Mouse (Mus musculus) kidney, adult 9 months (tissue): ENCODE measurements around the gene Gm29427.
A peak's percentile ranks its signal among the peaks of the same experiment; 100 is the strongest.

ENCODE experiments used
- DNase-seq: peaks from one replicate; pipeline ENCODE4 v3.0.0; 2022

Gene Gm29427

DNA sequence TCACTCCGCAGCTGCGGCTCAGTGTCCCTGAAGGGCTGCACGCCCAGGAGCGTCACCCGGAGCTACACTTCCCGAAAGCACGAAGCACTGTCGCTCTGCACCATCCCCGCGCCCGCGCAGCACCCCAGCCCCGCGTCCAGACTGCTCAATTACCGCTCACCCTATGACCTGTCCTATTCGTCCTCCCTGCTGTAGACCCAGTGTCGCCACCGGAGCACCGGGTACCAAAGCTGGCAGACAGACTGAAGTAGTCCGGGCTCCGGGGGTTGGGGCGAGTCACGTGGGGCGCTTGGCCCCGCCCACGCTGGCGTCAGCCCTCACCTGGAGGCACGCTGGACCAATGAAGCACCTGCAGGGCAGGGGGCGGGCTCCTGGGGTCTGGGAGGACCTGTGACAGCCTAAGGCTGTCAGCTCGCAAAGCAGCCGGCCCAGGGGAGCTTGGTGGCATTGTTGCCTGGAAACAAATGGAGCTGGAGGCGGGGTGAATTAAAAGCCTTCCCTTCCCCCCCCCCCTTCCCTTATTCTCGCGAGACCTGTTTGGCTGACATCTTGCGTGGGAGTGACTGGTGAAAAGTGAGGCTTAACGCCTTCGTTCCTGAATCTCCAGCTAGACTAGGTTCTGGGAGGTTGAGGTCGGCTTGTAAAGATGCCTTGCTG is at the start of gene Gm29427:
Gene Gm29427 (minus strand): TSS at position 239 of the 657 bp plus-strand sequence.
- DNase-seq: peak; percentile 98

DNA sequence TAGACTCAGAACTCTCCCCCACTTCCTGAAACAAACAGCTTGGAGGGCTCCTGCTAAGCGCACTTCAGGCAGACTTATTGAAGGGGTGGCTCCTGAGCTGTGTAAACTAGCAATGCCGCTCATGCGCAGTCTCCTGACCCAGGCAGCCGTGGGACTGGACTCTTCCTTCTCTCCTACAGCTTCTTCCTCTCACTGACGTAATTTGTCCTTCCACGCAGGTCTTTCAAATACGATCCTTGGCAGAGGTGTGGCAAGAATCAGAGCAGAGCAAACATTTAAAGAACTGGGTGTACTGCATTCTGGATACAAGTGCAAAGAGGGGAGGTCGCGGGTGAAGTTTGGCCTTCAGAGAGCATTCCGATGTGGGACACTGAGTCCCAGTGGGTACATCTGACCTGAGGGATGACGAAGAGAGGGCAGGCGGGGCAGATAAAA is 48.4 kb upstream of the Gm29427 start:
- DNase-seq: no peak

DNA sequence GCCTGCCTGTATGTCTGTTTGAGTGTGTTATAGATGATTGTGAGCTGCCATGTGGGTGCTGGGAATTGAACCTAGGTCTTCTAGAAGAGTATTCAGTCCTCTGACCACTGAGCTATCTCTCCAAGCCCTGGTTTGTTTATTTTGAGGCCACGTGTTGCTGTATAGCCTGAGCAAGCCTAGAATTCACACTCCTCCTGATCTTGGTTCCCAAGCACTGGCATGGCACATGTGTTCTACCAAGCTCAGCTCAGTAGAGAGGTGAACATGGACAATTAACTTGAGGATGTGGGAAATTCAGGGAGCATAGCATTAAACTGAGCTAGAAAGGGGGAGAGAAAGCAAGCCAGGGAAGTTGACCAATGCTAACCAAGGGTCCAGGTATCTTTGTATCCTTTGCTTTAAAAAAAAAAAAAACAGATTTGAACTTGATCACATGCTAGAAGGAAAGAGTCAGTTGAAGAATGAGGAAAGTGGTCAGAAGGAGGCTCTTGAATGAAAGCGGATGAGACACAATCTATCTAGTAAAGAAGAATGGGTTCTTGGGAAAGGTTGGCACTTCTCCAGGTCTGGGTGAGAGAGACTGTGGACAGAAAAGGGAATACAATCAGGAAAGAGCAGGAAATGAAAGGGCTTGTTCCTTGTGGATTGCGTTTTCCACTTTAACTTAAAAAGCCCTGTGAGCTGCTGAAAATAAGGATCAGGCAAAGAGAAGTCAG is 46.6 kb upstream of the Gm29427 start:
- no peak for DNase-seq

DNA sequence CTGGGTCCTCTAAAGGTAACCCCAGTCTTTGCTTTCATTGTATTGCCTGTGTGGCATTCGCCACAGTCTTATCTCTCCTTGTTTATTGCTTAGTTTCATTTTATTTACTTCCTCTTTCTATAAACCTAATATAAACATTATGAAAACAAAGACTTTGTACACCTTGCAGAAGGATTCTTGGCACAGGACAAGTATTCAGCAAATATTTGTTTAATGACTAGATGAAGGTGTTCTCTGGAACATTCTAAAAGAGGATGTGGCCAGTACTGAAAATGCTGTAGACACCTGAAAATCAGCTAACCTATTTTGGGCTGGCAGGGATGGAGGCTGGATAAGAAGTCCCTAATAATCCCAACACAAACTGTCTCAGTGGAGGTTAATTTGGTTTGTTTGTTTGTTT is 46.0 kb upstream of the Gm29427 start:
- no peak for DNase-seq

DNA sequence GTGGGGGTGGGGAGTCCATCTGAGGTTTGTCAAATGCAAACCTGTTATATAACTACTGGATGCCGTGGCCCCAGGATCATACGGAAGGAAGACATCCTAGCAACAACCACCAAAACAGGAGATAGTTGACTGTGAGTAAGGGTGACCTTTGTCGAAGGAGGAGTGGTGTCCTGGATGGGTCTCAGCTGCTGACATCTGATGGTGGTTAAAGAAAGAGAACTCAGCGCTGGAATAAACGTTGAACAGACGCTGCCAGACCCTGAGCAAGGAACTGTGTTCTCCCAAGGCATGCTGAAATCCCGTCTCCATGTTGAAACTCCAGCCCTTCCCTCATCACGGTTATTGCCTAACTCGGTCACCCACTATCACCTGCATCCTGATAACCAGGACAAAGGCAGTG is 44.1 kb upstream of the Gm29427 start:
- no peak for DNase-seq

DNA sequence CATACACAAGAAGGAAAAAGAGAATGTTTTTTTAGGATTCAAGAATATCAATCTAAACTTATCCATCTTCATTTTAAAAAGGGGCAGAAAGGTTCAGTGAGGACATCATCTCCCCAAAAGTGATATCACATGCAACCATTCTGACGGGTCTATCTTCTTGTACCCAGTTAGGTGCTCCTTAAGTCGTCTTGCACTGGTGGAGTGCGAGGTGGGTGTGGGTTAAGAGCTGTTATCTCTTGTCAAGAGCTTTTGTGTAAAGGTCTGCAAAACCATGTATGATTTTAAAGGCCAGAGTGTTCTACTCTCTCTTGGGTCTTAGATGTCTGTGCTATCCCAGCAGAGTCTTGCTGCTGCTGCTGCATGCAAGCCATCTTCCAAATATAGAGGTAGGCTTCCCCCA is 31.2 kb upstream of the Gm29427 start:
- no peak for DNase-seq

DNA sequence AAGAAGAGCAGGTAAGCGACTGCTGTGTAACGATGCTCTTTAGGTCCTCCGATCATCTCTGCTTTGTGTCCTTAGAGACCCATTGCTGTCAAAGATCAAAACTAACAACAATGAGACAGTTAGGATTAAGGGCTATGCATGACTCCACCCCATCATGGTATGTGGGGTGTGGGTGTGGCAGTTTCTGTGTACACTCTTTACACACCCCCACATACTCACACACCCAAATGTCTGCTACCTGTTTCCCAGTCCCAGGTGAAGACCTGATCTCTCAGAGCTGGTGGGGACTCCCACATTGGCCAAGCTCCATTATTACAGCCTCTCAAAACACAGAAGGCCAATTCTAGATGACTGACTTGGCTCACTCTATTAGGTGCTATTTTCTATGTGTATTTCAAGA is 30.0 kb upstream of the Gm29427 start:
- no peak for DNase-seq

DNA sequence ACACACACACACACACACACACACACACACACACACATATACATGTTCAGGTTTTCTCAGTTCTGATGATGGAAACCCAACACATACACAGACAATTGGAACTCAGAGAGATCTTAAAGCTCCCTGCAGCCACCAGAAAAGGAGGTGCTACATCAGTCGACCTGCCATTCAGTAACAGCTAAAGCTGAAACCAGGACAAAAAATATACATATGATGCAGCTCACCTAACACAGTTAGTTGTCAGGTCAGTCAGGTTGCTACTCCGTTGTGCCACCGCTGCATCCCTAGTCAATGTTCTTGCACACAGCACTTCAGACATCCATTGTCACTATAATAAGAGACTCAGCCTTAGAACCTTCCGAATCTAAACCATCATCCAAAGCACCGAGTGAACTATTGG is 29.4 kb upstream of the Gm29427 start:
- no peak for DNase-seq

DNA sequence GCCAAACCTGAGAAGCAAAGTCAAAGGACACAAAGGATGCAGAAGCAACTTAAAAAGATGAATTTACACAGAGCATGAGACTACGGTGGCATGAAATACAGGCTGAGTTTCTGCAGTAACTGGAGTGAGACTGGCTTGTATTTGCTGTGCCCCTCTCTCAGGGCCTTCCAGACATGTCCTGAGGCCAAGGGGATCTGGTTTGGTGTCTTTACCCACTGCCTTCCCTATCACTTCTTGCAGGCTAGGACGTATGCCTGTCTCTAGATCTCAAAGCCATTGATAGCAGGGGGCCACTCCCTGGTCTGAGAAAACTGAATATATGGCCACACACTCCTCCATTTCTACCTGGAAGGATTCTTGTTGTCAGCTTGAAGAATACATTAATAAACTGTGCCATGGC is 28.6 kb upstream of the Gm29427 start:
- no peak for DNase-seq

DNA sequence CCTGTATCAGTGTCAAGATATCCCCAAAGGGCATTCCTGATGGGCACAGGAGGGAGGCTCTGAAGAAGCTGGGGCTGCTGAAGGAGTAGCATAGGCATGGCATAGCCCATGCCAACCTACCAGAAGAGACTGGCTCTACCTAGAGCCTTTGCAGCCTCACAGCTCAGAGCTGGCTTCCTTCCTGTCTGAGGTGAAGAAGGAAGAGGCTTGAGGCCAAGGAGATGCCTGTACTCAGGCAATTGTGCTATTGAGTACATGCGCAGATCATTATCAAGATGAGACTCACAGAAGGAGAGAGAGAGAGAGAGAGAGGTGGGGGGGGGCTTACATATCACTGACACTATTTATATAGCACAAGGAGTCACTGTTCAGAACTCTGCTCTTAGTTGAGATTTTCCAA is 28.2 kb upstream of the Gm29427 start:
- no peak for DNase-seq

DNA sequence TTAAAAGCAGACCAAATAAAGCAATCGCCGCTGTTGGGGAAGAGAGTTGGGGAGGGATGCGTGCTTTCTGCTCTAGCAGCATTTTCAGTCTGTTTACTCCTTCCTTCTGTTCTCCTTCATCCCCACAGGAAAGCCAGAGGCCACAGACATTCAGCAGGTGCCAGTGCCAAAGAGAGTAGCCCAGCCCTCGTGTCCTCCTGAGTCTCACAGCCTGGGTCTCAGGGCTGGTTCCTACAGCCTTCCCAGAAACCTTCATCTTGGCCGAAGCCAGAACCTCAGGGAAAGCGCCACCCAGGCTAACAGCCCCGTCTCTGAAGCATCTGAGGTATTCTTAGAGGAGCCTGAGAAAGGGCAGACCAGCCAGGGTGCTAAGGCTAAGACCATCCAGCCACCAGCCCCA is 26.6 kb upstream of the Gm29427 start:
- DNase-seq: no peak

DNA sequence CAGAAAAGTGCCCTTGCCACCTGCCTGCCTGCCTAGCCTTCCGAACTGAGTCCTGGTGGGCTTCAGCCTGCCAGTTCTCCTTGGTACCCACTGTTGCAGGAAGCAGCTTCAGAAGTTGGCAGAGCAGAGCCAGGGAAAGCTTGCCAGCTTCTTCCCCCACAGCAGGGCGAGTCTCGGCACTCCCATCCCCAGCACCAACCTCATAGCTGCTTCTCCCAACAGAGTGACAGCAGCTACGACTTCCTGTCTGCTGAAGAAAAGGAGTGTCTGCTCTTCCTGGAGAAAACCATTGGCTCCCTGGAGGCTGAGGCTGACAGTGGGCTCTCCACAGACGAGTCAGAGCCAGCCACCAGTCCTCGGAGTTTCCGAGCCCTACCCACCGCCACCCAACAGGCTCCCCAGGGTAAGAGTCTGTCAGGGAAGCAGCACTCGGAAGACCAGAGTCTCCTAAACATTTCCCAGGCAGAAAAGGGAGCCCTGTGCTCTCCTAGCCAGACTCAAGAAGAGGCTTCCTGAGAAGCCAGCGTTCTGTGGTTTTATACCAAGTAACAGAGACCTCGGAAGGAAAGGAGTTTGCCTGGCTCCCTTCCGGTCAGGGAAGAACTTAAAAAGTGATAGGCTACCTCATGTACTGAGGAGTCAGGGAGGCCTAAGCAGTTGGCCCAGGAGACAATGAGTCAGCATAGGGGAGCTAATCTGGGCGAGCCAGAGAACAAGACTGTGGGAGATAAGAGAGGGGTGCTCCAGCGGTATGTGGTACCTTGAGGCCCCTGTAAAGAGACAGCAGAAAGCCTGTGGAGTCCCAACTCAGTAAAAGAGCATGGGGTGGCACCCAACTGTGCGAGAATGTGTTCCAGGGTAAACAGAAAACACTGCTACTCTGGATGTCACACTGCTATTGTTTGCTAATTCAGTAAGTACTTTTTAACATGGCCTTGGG is 25.5 kb upstream of the Gm29427 start:
- no peak for DNase-seq

DNA sequence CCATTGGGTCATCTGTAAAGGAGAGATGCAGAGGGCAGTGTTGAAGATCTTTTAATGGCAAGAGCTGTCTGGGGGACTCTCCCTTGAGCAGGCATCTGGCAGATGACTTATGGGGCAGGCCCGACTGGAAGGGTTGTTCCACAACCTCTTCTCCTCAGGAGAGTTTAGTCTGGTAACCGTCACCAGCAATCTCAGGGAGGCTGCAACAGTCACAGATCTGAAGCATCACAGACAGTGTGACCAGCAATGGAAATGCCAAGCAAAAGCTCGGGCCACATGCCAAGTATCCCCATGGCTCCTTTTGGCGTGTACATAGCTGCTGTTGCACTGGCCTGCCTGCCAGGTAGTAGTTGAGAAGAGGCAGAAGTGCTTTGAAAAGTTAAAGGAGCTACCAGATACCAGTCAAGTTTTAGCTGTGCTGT is 24.6 kb upstream of the Gm29427 start:
- DNase-seq: no peak

DNA sequence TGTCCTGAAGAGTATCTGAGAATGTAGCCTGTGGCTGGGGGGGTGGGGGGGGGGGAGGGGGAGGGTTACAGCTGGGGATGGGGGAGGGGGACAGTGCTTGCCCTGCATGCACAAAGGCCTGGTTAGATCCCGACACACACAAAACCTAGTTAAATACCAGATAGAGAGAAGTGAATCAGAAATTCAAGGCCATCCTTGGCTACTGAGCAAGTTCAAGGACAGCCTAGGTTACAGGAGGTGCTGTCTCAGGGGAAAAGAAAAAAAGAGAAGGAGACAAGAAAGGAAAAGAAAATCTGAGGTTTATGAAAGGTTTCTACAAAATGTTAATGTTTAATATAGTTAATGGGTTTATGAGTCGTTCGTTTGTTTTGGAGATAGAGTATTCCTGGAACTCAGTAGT is 24.0 kb upstream of the Gm29427 start:
- no peak for DNase-seq

DNA sequence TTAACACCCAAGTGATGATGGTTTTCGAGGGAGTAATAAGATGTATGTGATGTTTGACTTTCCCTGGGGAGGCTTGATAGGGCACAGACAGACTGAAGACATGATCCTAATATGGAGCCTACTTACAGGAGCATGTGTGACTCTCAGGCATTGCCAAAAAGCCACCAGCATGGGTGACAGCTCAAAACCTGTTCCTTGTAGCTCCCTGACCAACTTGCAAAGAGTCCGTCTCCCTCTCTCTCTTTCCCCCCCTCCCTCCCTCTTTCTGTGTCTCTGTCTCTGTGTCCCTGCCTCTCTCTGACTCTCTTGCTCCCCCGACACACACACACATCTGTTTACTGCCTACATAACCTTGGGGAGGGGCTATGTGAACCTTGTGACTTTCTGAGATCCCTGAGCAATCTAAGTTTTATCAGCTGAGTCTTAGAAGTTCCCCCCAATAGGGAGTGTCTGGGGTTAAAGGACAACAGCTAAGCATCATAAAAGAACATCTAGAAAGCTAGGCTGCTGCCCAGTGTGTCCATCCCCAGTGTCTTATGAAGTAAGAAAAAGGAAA is 23.0 kb upstream of the Gm29427 start:
- DNase-seq: no peak

DNA sequence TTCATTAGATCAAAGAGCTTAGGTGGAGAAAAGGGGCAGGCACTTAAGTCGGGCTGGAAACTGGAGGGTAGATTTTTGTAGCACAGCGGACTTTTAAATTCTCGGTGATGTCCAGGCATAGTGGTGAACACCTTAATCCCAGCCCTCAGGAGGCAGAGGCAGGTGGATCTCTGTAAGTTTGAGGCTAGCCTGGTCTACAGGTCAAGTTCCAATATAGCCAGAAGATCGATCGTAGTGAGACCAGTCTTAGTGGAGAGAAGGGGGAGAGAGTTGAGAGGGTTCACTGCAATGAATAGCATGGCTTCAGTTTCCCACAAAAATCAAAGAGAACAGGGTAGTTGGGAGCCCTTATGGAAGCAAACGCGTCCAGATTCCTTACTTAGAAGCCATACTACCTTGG is 22.3 kb upstream of the Gm29427 start:
- DNase-seq: no peak

DNA sequence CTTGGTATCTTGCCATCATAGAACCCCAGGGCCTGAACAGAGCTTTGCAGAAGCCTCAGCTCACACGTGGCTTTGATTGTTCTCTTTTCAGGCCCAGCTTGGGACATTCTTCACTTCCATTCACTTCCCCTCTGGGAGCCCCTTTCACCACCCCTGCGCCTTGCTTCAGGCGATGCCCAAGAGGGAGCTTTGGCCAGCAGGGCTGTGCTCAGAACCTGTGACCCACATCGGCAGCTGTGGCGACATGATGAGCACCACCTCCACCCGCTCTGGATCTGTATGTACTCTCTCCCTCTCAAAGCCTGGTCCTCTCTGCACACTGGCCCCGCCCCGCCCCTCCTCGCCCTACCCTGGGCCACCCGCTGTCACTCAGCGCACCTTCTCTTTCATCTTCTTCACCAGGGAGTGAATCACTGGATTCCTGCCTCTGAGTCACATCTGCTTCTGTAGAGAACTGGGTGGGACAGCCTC is 21.8 kb upstream of the Gm29427 start:
- no peak for DNase-seq

DNA sequence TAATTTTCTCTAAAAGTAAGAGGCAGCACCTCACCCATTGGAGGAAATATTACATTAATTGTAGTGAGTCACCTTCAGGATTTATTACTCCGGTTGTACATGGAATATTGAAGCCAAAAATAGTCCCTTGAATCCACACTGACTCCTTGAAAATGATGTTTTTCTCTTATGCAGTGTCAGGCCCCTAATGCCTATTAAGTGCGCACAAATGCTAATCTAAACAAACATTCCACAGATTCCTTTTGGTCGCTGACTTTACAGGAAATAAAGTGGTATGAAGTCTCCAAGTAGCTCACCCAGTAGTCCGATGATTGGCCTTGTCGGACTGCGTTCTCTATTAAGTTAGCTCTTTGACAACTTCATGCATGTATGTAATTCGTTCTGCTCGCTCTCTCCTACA is 19.3 kb upstream of the Gm29427 start:
- DNase-seq: peak; percentile 33

DNA sequence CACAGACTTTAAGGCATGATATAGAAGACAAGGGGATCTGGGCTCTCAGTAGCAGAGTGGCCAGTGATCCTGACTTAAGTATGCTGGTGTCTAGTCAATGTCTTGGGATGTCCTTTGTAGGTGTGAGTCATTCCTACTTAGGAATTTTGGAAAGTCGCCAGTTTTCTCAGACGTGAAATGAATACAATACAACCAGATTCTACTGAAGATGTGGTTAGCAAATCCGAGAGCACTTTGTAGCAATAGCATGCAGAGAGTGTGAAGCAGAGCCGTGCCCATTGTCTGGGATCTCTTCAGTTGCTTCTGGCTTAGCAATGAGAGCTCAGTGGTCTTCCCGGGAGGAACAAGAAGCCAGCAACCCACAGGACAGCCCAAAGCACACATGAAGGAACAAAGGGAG is 18.9 kb upstream of the Gm29427 start:
- peak; percentile 42 for DNase-seq

DNA sequence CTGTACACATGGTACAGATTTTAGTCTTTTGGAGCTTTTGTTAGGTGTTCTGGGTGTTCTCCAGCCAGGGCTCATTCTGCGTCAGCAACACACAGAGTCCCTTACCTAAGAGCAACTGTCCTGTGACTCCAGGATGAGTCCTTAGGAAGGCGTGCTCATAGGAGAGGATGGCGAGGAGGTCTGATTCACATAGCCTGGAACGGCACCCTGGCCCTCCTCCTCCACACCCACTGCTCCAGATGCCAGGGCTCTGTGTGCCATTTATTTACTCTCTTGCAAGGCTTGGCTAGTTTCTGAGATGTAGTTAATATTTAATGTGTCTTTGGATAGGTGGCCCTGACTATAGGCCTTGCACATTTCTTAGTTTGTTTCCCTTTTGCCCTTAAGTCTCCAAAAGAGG is 18.1 kb upstream of the Gm29427 start:
- DNase-seq: peak; percentile 88

DNA sequence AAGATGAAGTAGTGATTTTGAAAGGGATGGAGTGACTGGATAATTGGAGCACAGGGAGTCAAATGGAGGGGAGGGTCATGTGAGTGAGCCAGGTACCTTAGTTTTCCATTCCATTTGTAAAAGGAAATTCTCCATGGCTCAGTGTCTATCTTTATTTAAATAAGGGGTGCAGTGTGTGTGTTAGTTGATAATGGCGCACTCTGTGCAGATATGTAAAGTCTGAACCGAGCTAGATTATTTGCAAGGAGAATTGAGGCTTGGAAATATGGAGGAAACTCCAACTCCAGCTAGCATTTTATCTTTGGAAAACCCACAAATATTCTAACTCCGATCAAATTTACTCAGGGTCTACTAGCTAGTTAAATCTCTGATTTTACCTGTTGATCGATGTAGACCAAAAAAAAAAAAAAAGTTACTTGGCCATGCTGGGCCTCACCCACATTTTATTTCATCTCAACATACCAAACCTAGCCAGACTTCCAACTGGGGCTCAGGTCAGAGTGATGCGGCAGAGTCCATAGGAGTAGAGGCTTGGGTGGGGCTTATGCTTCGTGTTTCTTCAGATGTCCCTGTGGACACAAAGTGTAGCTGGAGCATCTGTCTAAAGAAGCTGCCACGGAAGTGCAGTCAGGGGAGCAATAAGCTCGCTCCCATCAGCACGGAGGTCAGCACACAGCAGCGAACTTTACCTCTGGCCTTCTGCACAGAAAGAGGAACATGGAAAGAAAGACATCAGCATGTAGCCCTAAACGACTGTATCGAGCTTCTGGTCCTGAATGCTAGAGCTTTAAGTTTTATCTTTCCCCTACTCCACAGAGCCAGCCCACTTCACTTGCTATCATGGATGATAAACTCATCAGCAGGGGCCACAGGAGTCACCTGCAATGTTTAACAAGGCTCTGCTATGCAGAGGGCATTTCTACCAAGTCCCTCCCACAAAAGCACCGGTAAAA is 17.4 kb upstream of the Gm29427 start:
- no peak for DNase-seq

DNA sequence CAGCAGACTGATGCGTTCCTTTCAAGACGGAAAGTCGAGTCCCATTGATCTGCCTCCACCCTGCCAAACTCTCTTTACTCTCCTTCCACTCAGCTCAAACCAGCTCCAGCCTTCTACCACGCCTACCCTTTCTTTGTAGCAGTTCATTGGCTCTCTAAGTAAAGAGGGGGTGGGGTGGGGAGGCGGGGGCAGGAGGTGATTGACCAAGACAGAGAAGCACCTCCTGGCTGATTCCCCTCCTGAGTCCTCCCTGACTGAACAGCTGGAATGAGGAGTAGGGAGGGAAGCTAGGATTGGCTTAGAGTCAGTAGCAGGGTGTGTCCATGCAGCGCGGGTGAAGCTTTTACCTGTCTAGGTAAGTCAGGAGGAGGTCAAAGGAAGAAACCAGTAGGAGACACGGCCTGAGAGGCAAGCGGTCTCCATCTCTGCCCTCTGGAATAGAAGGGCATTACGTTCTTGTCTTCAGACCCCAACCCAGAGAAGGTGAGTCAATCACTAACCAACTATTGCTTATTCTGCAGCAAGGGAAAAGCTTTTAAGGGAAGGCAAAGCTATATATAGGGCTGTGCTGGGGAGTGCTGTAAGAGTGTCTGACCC is 16.2 kb upstream of the Gm29427 start, which contains the start of gene AA986860:
Gene AA986860 (plus strand): TSS at position 236 of the 597 bp plus-strand sequence.
- DNase-seq: peak; percentile 79
